Mouse (Mus musculus) lung, adult 2 months (tissue): ENCODE data around the gene March11. TPM values are rescaled to one million over a fixed set of nuclear protein-coding genes. Genes with fewer than 3 reads are reported as not detected.

Experiments used
- DNase-seq: peaks from one replicate; pipeline ENCODE4 v3.0.0; 2022
- H3K4me1 ChIP-seq: fragments of 200-500 bp; 2 replicates; pipeline ENCODE4 v1.6.1; 2011; ENCODE audit warnings: low read length; ENCODE audit not compliant: control insufficient read depth, insufficient read depth
- H3K4me3 ChIP-seq: fragments of 200-500 bp; replicated peaks from 2 replicates; pipeline ENCODE3; 2011; ENCODE audit warnings: low read depth, mild to moderate bottlenecking, control low read depth, low read length; ENCODE audit errors: extremely low read depth
- CTCF ChIP-seq: fragments of 200-500 bp; IDR thresholded peaks from 2 replicates; pipeline ENCODE4 v1.5.1; 2011; ENCODE audit warnings: mild to moderate bottlenecking, low read length, control low read depth; ENCODE audit not compliant: insufficient read depth
- POLR2A ChIP-seq: fragments of 200-500 bp; IDR thresholded peaks from 2 replicates; pipeline ENCODE4 v1.6.1; 2011; ENCODE audit warnings: low read depth, mild to moderate bottlenecking, control low read depth, low read length, borderline replicate concordance; ENCODE audit errors: extremely low read depth
- WGBS: fragments of 180-500 bp; shearing (Covaris S2); methylation state at CpG from one replicate; pipeline ENCODE4 v1.1.7; 2018; 5-methylcytosine and 5-hydroxymethylcytosine counted together
- polyA plus RNA-seq: library from polyadenylated mRNA; depleted of rRNA; stranded (reverse); fragments of >200 nt; gene quantifications from 2 replicates; pipeline ENCODE4 v1.2.3, GENCODE M21; 2012

March11 gene
- polyA plus RNA-seq, 1 experiment = 0.08 TPM

DNA sequence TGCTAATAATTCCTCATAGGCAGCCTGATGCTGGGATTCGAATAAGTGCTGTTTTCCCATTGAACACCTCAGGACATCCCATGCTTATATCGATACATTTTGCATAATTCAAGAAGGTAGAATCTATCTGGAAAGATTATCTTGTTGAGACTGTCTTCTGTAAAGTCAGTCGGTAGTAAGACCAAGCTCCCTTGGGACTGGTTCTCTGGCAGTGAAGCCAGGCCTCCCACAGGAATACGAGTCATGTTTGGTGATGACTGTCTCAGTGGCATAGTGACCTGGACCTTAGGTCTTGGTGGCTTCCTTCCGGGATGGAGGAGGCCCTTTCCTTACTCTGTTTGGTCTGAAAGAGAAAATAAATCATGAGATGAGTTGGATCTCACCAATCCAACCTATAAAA, 57.7 kb downstream of the March11 start:
- DNase-seq = no peak
- TF ChIP-seq CTCF (no peak), POLR2A (no peak)
- Histone ChIP-seq H3K4me3 (no peak overlapping the region), H3K4me1 (no peaks in the 10 kb centered on the region)
- whole genome bisulfite sequencing = 81% methylated on average over 5 of the region's 5 CpGs

DNA sequence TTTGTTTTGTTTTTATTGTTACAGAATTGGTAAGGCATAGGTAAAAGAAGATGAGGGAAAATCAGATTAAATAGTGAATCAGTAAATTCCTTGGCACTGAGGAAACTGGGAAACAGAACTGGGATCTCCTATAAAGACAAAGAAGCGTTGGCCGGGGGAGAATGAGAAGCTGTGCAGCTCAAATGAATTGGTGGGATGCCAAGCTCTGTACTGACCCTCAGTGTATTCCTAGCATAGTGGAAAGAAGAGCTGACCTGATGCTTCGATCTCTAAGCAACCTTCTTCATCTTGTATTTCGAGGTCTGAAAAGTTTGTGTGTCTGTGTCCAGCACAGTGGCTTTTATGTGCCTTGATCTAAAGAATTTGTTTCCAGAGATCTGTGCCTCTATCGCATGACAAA, 64.9 kb downstream of the March11 start:
- Histone ChIP-seq H3K4me1 (no peaks in the 10 kb centered on the region), H3K4me3 (no peak overlapping the region)
- 87% methylated on average over 5 of the region's 5 CpGs for WGBS
- TF ChIP-seq CTCF (no peak), POLR2A (no peak)
- no peak for DNase-seq

DNA sequence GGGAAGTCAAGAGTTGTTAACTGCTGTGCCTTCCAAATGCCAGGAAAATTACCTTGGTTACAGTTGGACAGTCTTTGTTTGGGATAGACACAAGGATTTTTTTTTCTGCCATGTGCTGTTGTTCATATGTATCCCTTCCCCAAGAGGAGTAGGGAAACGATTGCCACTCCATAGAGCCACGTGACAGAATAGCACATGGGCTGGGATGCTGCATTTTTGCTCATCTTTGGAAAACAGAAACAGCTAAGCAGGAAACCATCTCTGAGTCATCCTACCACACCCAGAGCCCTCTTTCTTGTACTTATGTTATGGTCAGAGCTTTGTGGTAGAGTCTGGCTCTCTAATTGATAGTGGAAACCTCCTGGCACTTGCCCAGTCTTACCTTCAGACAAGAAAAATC, 65.4 kb downstream of the March11 start:
- DNase-seq = no peak
- 62% methylated on average over 2 of the region's 2 CpGs for whole genome bisulfite sequencing
- H3K4me1 ChIP-seq = no peaks in the 10 kb centered on the region
- H3K4me3 ChIP-seq = no peak overlapping the region
- TF ChIP-seq CTCF = no peak
- no peak for TF ChIP-seq POLR2A

DNA sequence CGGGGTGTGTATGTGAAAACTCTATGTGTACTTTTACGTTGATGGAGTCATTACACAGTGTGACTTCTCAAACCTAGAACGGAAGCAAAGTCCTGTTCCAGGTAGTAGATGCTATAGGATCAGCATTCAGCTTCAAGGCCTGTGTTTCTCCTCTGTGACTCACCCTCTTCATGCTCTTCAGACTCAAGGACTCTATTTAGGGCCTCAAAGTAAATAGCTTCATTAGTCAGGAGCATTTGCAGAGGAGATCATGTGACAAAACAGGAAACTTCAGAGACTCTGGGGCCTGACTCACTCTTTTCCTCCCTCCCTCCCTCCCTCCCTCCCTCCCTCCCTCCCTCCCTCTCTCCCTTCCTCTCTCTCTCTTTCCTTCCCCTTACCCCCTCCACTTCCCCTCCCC, 66.1 kb downstream of the March11 start:
- 77% methylated on average over 3 of the region's 3 CpGs for WGBS
- H3K4me3 ChIP-seq = no peak overlapping the region
- no peaks in the 10 kb centered on the region for H3K4me1 ChIP-seq
- TF ChIP-seq POLR2A = no peak
- TF ChIP-seq CTCF = no peak
- DNase-seq = no peak

DNA sequence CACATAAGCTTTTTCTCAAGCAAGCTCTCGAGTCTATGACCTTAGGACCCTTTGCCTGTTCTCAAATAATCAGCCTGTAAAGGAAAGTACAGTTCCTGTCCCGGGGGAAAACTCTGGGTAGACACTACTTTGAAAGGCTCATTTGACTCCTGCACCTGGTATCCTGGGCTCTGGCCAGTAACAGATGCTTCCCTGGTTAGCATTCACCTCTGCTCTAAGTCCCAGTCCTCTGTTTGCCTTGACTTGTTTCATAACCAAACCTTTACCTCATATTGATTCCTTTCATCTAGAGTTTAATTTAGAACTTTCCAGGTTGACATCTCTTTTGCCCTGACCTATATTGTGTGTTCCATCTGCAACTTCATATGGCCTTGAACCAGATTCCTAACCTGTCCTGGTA, 68.5 kb downstream of the March11 start:
- no peak for DNase-seq
- Histone ChIP-seq H3K4me3 (no peak overlapping the region), H3K4me1 (no peaks in the 10 kb centered on the region)
- TF ChIP-seq CTCF = no peak
- no peak for TF ChIP-seq POLR2A
- 45% methylated on average over 2 of the region's 2 CpGs for WGBS

DNA sequence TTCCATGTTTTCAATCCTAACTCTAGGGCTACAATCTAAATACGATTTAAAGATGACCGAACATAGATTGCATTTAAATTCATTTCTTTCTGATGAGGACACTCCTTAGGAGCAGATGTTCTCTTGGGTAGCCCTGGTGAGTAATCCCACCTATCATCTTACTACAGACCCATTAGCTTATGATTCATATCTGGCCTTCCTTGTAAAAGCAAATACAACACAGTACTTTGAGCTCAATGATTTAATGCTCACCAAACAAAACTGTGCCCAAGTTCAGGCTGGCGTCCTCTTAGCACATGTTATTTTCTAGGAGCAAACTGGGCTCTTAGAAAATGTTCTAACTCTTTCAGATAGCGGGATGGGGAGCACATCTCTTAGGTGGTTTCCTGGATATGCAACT, 70.0 kb downstream of the March11 start:
- no peak for DNase-seq
- WGBS = 76% methylated on average over 4 of the region's 4 CpGs
- no peaks in the 10 kb centered on the region for H3K4me1 ChIP-seq
- TF ChIP-seq POLR2A (no peak), CTCF (no peak)
- no peak overlapping the region for H3K4me3 ChIP-seq

DNA sequence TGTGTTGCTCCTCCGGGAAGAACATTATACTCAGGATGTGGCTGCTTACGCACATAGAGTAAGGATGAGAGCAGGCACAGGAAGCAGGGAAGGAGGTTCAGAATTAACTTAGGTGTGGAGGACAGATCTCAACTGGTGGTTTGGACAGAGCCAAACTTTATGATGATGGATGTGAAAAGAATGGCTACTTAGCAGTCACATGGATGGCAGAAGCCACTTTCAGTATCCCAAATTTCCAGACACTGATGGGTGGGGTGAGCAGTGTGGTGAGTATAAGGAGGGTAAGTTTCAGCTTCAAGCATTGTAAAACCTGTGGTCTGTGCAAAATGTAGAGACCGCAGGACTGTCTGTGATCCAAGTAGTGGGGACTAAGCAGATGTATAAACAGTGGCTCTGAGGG, 71.0 kb downstream of the March11 start:
- H3K4me1 ChIP-seq = no peaks in the 10 kb centered on the region
- H3K4me3 ChIP-seq = no peak overlapping the region
- no peak for TF ChIP-seq CTCF
- 54% methylated on average over 3 of the region's 3 CpGs for WGBS
- no peak for DNase-seq

DNA sequence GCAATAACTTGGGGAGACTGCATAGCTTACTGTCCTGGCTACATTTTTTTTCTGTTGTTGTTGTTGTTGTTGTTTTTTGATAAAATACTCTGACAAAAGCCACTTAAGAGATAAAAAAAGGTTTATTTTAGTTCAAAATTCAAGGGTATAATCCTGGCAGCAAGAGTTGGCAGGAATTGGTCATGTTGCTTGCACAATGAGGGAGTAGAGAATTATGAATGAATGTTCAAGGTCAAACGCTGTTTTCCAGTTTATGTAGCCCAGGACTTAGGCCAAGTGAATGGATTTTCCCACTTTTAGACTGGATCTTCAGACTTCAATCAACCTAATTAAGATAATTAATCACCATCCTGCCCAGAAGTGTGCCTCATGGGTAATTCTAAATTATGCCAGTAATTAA, 72.0 kb downstream of the March11 start:
- Histone ChIP-seq H3K4me1 (no peaks in the 10 kb centered on the region), H3K4me3 (no peak overlapping the region)
- TF ChIP-seq POLR2A (no peak), CTCF (no peak)
- no peak for DNase-seq
- WGBS = 53% methylated on average over 1 of the region's 1 CpGs

DNA sequence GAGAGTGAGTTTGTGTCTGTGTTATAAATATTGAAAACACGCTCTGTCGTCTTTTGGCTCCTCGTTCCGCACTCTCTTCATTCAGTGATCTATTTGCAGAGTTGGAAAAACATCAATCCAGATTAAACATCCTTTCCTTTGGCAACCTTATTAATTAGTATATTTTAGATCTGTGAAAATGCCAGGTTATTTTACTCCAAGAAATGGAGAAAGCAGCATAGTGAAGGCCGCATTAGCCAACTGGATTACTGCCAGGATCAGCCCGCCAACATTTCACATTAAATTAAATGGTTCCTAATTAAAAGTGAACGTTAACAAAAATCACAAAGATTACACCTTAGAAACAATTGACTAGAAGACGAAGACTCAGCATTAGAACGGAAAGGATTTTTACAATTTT, 81.2 kb downstream of the March11 start:
- H3K4me1 ChIP-seq = no peaks in the 10 kb centered on the region
- 74% methylated on average over 9 of the region's 9 CpGs for WGBS
- no peak for DNase-seq
- TF ChIP-seq CTCF (no peak), POLR2A (no peak)
- H3K4me3 ChIP-seq = no peak overlapping the region

DNA sequence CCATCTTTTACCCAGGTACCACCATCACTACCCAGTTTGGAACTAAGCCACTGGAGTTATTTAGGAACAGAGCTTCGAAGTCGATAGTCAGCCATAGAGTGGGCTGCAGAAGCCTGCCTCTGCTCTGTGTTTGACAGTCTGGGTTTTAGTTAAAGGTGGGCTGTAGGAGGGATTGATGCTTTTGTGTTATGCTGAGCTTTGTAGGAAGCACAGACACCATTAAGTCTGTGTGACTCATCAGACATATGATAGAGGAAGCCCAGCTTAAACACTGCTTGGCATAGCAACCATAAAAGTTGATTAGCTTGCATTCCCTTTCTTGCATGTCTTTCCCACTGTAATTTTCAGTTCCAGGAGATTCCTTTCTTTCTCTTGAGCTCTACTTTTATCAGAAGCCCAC, 87.7 kb downstream of the March11 start:
- 86% methylated on average over 2 of the region's 2 CpGs for WGBS
- no peaks in the 10 kb centered on the region for H3K4me1 ChIP-seq
- TF ChIP-seq POLR2A (no peak), CTCF (no peak)
- no peak overlapping the region for H3K4me3 ChIP-seq
- no peak for DNase-seq

DNA sequence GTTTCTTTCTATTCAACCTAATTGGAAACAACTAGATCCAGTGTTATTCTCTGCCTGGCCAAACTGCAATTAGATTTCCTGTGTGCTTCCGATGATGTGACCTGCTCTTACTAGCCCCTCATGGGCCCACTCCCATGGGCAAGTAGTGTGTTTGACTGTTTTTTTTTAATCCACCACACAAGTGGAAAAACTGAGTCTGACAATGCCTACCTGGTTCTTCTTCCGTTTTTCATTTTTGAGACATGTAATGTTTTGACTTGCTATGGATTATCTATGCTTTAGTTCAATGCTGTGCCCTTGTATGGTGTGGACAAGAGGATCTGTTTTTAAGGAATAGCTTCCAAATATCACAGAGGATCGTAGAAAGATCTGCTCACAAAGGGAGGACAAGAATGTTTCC, 116.4 kb downstream of the March11 start:
- Histone ChIP-seq H3K4me1 (no peaks in the 10 kb centered on the region), H3K4me3 (no peak overlapping the region)
- WGBS = 70% methylated on average over 3 of the region's 3 CpGs
- TF ChIP-seq CTCF (no peak), POLR2A (no peak)
- no peak for DNase-seq

DNA sequence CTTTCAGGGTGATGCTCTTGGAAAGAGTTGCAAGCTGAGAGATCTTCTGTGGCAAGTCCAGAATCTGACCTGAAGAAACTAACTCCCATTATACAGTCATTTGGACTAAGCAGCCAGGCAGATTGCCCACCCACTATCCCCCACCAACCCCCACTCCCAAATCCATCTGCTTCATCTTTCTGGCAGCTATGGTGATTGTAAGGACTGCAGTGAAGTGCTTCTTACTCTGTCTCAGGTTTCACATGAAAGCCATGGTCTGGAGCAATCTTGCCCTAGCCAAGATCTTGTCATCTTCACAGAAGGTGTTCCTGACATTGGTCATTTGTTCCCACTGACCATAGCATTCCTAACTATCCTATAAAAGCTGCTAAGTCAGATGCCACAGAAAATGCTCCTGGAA, 117.4 kb downstream of the March11 start:
- DNase-seq = no peak
- TF ChIP-seq POLR2A = no peak
- TF ChIP-seq CTCF = no peak
- Histone ChIP-seq H3K4me1 (no peaks in the 10 kb centered on the region), H3K4me3 (no peak overlapping the region)
